Mouse (Mus musculus): ENCODE measurements around the gene 4930469K13Rik.

4930469K13Rik gene

GRCm38 (mm10) chr11:34042808-34043207 is 55.5 kb downstream of the 4930469K13Rik start:
- DNase-seq (ENCODE audit: low spot score in 2 of 2), result no peak

- peak in 1 of 2 experiments; percentile 13 for DNase-seq (ENCODE audit: low spot score in 2 of 2)
These were observed 58.3 kb downstream of the 4930469K13Rik start for GRCm38 (mm10) chr11:34040061-34040460.

- no peak for DNase-seq (ENCODE audit: low spot score in 2 of 2)
These were observed 62.3 kb downstream of the 4930469K13Rik start for GRCm38 (mm10) chr11:34035909-34036658.

GRCm38 (mm10) chr11:34034794-34035193 is 63.6 kb downstream of the 4930469K13Rik start:
- DNase-seq (ENCODE audit: low spot score in 2 of 2), result no peak

- DNase-seq (ENCODE audit: low spot score in 2 of 2), result peak in 1 of 2 experiments; percentile 59
These were observed 64.3 kb downstream of the 4930469K13Rik start for GRCm38 (mm10) chr11:34034008-34034505.

GRCm38 (mm10) chr11:34031015-34031805 is 67.1 kb downstream of the 4930469K13Rik start:
- no peak for DNase-seq (ENCODE audit: low spot score in 2 of 2)

GRCm38 (mm10) chr11:34029658-34030057 is 68.7 kb downstream of the 4930469K13Rik start:
- DNase-seq (ENCODE audit: low spot score in 2 of 2), result no peak

- DNase-seq (ENCODE audit: low spot score in 2 of 2), result no peak
These were observed 73.3 kb downstream of the 4930469K13Rik start for GRCm38 (mm10) chr11:34025091-34025490.

GRCm38 (mm10) chr11:34012007-34012652 is 86.2 kb downstream of the 4930469K13Rik start:
- DNase-seq (ENCODE audit: low spot score in 2 of 2), result no peak

GRCm38 (mm10) chr11:34010859-34011172 is 87.5 kb downstream of the 4930469K13Rik start:
- DNase-seq (ENCODE audit: low spot score in 2 of 2), result peak in 1 of 2 experiments; percentile 34

- no peak for DNase-seq (ENCODE audit: low spot score in 2 of 2)
These were observed 88.1 kb downstream of the 4930469K13Rik start for GRCm38 (mm10) chr11:34010133-34010858.

GRCm38 (mm10) chr11:34009316-34010087 is 88.9 kb downstream of the 4930469K13Rik start:
- no peak for DNase-seq (ENCODE audit: low spot score in 2 of 2)

GRCm38 (mm10) chr11:34008702-34009101 is 89.7 kb downstream of the 4930469K13Rik start:
- DNase-seq (ENCODE audit: low spot score in 2 of 2), result peak in 1 of 2 experiments; percentile 65

- DNase-seq (ENCODE audit: low spot score in 2 of 2), result no peak
These were observed 90.1 kb downstream of the 4930469K13Rik start for GRCm38 (mm10) chr11:34008214-34008613.

- DNase-seq (ENCODE audit: low spot score in 2 of 2), result no peak
These were observed 90.7 kb downstream of the 4930469K13Rik start for GRCm38 (mm10) chr11:34007616-34008015.

GRCm38 (mm10) chr11:34002593-34002965 is 95.8 kb downstream of the 4930469K13Rik start:
- DNase-seq (ENCODE audit: low spot score in 2 of 2), result no peak

GRCm38 (mm10) chr11:34001938-34002592 is 96.3 kb downstream of the 4930469K13Rik start:
- DNase-seq (ENCODE audit: low spot score in 2 of 2), result peak in 1 of 2 experiments; percentile 74

- no peak for DNase-seq (ENCODE audit: low spot score in 2 of 2)
These were observed 97.9 kb downstream of the 4930469K13Rik start for GRCm38 (mm10) chr11:34000416-34000815.

GRCm38 (mm10) chr11:33998244-33998643 is 100.1 kb downstream of the 4930469K13Rik start:
- DNase-seq (ENCODE audit: low spot score in 2 of 2), result no peak

GRCm38 (mm10) chr11:33993496-33993895 is 104.9 kb downstream of the 4930469K13Rik start:
- DNase-seq (ENCODE audit: low spot score in 2 of 2), result no peak

Measured in left cerebral cortex, adult 9 months (tissue).